Mouse (Mus musculus): ENCODE data around the gene Gm44973.
A peak's percentile ranks its signal among the peaks of the same experiment; 100 is the strongest.

DNA sequence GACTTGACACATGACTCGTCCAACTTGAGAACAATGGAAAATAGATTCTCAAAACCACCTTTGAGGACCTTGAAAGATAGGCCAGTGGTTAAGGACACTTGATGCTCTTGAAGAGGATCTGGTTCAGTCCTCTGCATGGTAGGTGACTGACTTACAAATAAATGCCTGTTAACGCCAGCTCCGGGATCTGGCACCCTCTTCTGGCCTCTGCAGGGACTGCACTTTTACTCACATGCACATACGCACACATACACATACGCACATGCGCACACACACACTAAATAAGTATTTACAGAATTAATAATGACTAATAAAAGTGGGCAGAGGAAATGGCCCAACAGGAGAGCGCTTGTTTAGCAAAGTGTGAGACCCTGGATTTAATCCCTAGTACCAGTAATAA is 38.5 kb upstream of the Gm44973 start:
- TF ChIP-seq CTCF (IDR thresholded peaks at IDR 0.05): peak; percentile 20
- no peak for TF ChIP-seq POLR2A (IDR thresholded peaks at IDR 0.05; ENCODE audit: insufficient read depth, low read depth, low read length)
